Mouse (Mus musculus) neural tube, embryonic 15.5 days (tissue): Measurements from ENCODE around the gene Trim47. TPM values are rescaled to one million over a fixed set of nuclear protein-coding genes. Genes with fewer than 3 reads are reported as not detected.

Source experiments
- polyA plus RNA-seq: library from polyadenylated mRNA; unstranded; fragments of >200 nt; fragmentation: Nextera tagmentation; extraction: Ambion mirVana; gene quantifications from 2 replicates; pipeline ENCODE4 v1.2.1, GENCODE M21; 2015

Trim47 gene
- polyA plus RNA-seq, 1 experiment from 2014 or later, result 9.8 TPM

Other genes with a start within 250 kb of the Trim47 start
- 2.2 and 8.1 TPM in 2 replicates for gene Smim5, start 227.2 kb downstream of the Trim47 start, polyA plus RNA-seq
- gene Smim6, start 215.2 kb downstream of the Trim47 start, polyA plus RNA-seq, result 0.68 and 3.1 TPM in 2 replicates
- 39.0 and 40.5 TPM in 2 replicates for gene Sap30bp, start 193.9 kb downstream of the Trim47 start, polyA plus RNA-seq
- gene Recql5, start 193.7 kb downstream of the Trim47 start, polyA plus RNA-seq, result 19.7 and 22.0 TPM in 2 replicates
- gene Itgb4, start 152.5 kb downstream of the Trim47 start, polyA plus RNA-seq, result 2.0 and 4.9 TPM in 2 replicates
- gene Galk1, start 114.5 kb downstream of the Trim47 start, polyA plus RNA-seq, result 65.9 and 98.5 TPM in 2 replicates
- gene H3f3b, start 99.2 kb downstream of the Trim47 start, polyA plus RNA-seq, result 1,496 and 1,502 TPM in 2 replicates
- 31.6 and 33.5 TPM in 2 replicates for gene Unk, start 96.9 kb downstream of the Trim47 start, polyA plus RNA-seq
- 1.0 and 7.1 TPM in 2 replicates for gene Unc13d, start 49.2 kb downstream of the Trim47 start, polyA plus RNA-seq
- 162 and 167 TPM in 2 replicates for gene Wbp2, start 40.2 kb downstream of the Trim47 start, polyA plus RNA-seq
- gene Trim65, start 3.9 kb upstream of the Trim47 start, polyA plus RNA-seq, result 3.4 and 4.1 TPM in 2 replicates
- gene Mrpl38, start 11.7 kb upstream of the Trim47 start, polyA plus RNA-seq, result 82.2 and 95.1 TPM in 2 replicates
- gene Fbf1, start 41.0 kb upstream of the Trim47 start, polyA plus RNA-seq, result 44.2 and 48.5 TPM in 2 replicates
- gene Ten1, start 71.6 kb upstream of the Trim47 start, polyA plus RNA-seq, result 90.4 and 93.5 TPM in 2 replicates
- 58.1 and 61.7 TPM in 2 replicates for gene Acox1, start 71.8 kb upstream of the Trim47 start, polyA plus RNA-seq
- 1.00 and 1.9 TPM in 2 replicates for gene Evpl, start 110.9 kb upstream of the Trim47 start, polyA plus RNA-seq
- gene Srp68, start 147.0 kb upstream of the Trim47 start, polyA plus RNA-seq, result 64.2 and 77.9 TPM in 2 replicates
- 0.47 and 0.52 TPM in 2 replicates for gene Galr2, start 153.7 kb upstream of the Trim47 start, polyA plus RNA-seq
- 113 and 114 TPM in 2 replicates for gene Exoc7, start 180.0 kb upstream of the Trim47 start, polyA plus RNA-seq
- gene Foxj1, start 208.2 kb upstream of the Trim47 start, polyA plus RNA-seq, result 11.3 and 12.1 TPM in 2 replicates